17 mouse cellular contexts compared by ENCODE assay signal in the genomic region with DNA sequence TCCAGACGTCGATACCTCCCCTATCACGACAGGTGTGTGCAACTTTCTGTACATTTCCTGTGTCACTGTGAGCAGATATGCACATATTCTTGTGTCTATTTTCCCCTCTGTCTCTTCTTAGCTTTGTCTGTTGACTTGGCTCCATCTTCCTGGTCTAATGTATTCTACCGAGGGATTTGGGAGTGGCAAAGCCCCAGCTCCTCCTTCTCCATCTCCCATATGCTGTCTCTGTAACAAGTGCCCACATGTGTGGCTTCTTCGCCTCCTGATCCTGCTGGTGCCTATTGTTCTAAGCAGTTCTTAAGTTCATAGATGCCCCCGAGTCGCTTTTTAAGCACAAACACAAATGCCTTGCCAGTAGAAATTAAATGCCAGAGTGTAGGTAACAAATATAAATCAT.
DNase-seq lines count a peak whose midpoint lies in the region; ATAC-seq and TF ChIP-seq lines count a peak whose summit lies in the region.
"Had no signal": no experiment of that assay in that cellular context is flagged by ENCODE, and none has a peak within 500 bp of the region (broad histone marks: within the 10 kb centered on the region; RNA-seq: fewer than 3 reads in every experiment).

No protein-coding gene starts in this region.

- no peak for ATAC-seq in forebrain, postnatal 0 days
- ATAC-seq in forebrain, embryonic 16.5 days, result no peak
- ATAC-seq in midbrain, embryonic 15.5 days (replicated peaks), result no peak
- ATAC-seq in midbrain, embryonic 14.5 days (ENCODE audit: low FRiP score, low TSS enrichment), result no peak
- no peak for ATAC-seq in embryonic facial prominence, embryonic 15.5 days (ENCODE audit: insufficient number of reproducible peaks, low FRiP score, low TSS enrichment, low read depth)
- no peak for ATAC-seq in erythroblast, adult 5-6 weeks (replicated peaks; ENCODE audit: low FRiP score, poor library complexity, severe bottlenecking)

- H3K27ac ChIP-seq in forebrain, postnatal 0 days (ENCODE audit: low read depth, low read length), result peak overlapping the region; percentile 54; the same call in 1 of the 2 replicates
- H3K27ac ChIP-seq in forebrain, embryonic 16.5 days (ENCODE audit: low read length), result no peak overlapping the region
- H3K27ac ChIP-seq in midbrain, embryonic 15.5 days, result 0 out of 2 replicates have a peak overlapping the region, but pooled peaks have one; percentile 9
- no peak overlapping the region for H3K27ac ChIP-seq in midbrain, embryonic 14.5 days (replicated peaks; ENCODE audit: low read depth, low read length)
- no peak overlapping the region for H3K27ac ChIP-seq in embryonic facial prominence, embryonic 15.5 days (replicated peaks)
- H3K27ac ChIP-seq in limb, embryonic 10.5 days, result peak overlapping the region; percentile 33; the same call in 1 of the 2 replicates
- H3K27ac ChIP-seq: stomach, postnatal 0 days had no signal

- H3K36me3 ChIP-seq in forebrain, postnatal 0 days (ENCODE audit: insufficient read depth), result no peaks in the 10 kb centered on the region
- H3K36me3 ChIP-seq in forebrain, embryonic 16.5 days (ENCODE audit: control insufficient read depth, insufficient read depth), result no peaks in the 10 kb centered on the region
- H3K36me3 ChIP-seq in midbrain, embryonic 15.5 days (replicated peaks), result no peaks in the 10 kb centered on the region
- no peaks in the 10 kb centered on the region for H3K36me3 ChIP-seq in midbrain, embryonic 14.5 days (ENCODE audit: control insufficient read depth, insufficient read depth, low read length)
- H3K36me3 ChIP-seq in embryonic facial prominence, embryonic 15.5 days, result no peaks in the 10 kb centered on the region
- no peaks in the 10 kb centered on the region for H3K36me3 ChIP-seq in limb, embryonic 10.5 days

- no peak overlapping the region for H3K4me3 ChIP-seq in forebrain, postnatal 0 days (ENCODE audit: low read depth, low read length)
- H3K4me3 ChIP-seq in forebrain, embryonic 16.5 days (replicated peaks; ENCODE audit: low read length), result no peak overlapping the region
- no peak overlapping the region for H3K4me3 ChIP-seq in midbrain, embryonic 15.5 days
- H3K4me3 ChIP-seq in midbrain, embryonic 14.5 days (replicated peaks; ENCODE audit: low read depth, low read length), result no peak overlapping the region
- H3K4me3 ChIP-seq in embryonic facial prominence, embryonic 15.5 days (replicated peaks), result peak overlapping the region; percentile 10; the same call in 1 of the 2 replicates
- H3K4me3 ChIP-seq in limb, embryonic 10.5 days, result no peak overlapping the region

- DNase-seq in forebrain, postnatal 0 days, result no peak
- DNase-seq in midbrain, embryonic 14.5 days, result no peak
- no peak for DNase-seq in limb, embryonic 10.5 days (ENCODE audit: low spot score)
- no peak for DNase-seq in heart, postnatal 25 days (ENCODE audit: low spot score)
- DNase-seq: adrenal gland, adult 8-10 months; cerebellum, adult 18-20 months; heart, postnatal 14 days; kidney, adult 18-20 months; kidney, postnatal 14 days; lung, adult 2 months; lung, postnatal 4 days had no signal

- peaks cover 32% of the 10 kb centered on the region for H3K4me1 ChIP-seq in forebrain, postnatal 0 days (ENCODE audit: insufficient read depth)
- peaks cover 33% of the 10 kb centered on the region for H3K4me1 ChIP-seq in forebrain, embryonic 16.5 days (replicated peaks; ENCODE audit: control insufficient read depth, insufficient read depth, low read length)
- peaks cover 37% of the 10 kb centered on the region for H3K4me1 ChIP-seq in midbrain, embryonic 15.5 days
- H3K4me1 ChIP-seq in midbrain, embryonic 14.5 days (ENCODE audit: control insufficient read depth, insufficient read depth, low read length), result peaks cover 31% of the 10 kb centered on the region
- H3K4me1 ChIP-seq in embryonic facial prominence, embryonic 15.5 days, result peaks cover 37% of the 10 kb centered on the region
- peaks cover 37% of the 10 kb centered on the region for H3K4me1 ChIP-seq in limb, embryonic 10.5 days

- H3K9ac ChIP-seq in forebrain, postnatal 0 days, result no peak overlapping the region
- H3K9ac ChIP-seq in forebrain, embryonic 16.5 days (replicated peaks; ENCODE audit: low read depth, low read length), result no peak overlapping the region
- H3K9ac ChIP-seq in midbrain, embryonic 15.5 days, result no peak overlapping the region
- no peak overlapping the region for H3K9ac ChIP-seq in midbrain, embryonic 14.5 days (replicated peaks; ENCODE audit: low read length)
- H3K9ac ChIP-seq in embryonic facial prominence, embryonic 15.5 days, result no peak overlapping the region

- WGBS in forebrain, postnatal 0 days, result 51% methylated on average over 7 of the region's 7 CpGs
- 60% methylated on average over 7 of the region's 7 CpGs for WGBS in forebrain, embryonic 16.5 days
- 63% methylated on average over 7 of the region's 7 CpGs for WGBS in midbrain, embryonic 15.5 days
- 62% methylated on average over 7 of the region's 7 CpGs for WGBS in midbrain, embryonic 14.5 days
- 45% methylated on average over 7 of the region's 7 CpGs for WGBS in embryonic facial prominence, embryonic 15.5 days
- WGBS in limb, embryonic 10.5 days, result 80% methylated on average over 7 of the region's 7 CpGs

- intact Hi-C loops in heart, postnatal 25 days (cut with DNase I), result no loop called here

- no peak overlapping the region for H3K4me2 ChIP-seq in forebrain, postnatal 0 days (ENCODE audit: low read depth)
- H3K4me2 ChIP-seq in forebrain, embryonic 16.5 days (ENCODE audit: low read length), result no peak overlapping the region
- no peak overlapping the region for H3K4me2 ChIP-seq in midbrain, embryonic 15.5 days
- no peak overlapping the region for H3K4me2 ChIP-seq in midbrain, embryonic 14.5 days (ENCODE audit: low read length)
- no peak overlapping the region for H3K4me2 ChIP-seq in embryonic facial prominence, embryonic 15.5 days (replicated peaks)
- H3K4me2 ChIP-seq: heart, embryonic 11.5 days had no signal

- no peaks in the 10 kb centered on the region for H3K27me3 ChIP-seq in forebrain, postnatal 0 days (ENCODE audit: insufficient read depth, low read length)
- no peaks in the 10 kb centered on the region for H3K27me3 ChIP-seq in forebrain, embryonic 16.5 days (replicated peaks; ENCODE audit: control insufficient read depth, insufficient read depth, low read length)
- H3K27me3 ChIP-seq in midbrain, embryonic 15.5 days (replicated peaks), result no peaks in the 10 kb centered on the region
- no peaks in the 10 kb centered on the region for H3K27me3 ChIP-seq in midbrain, embryonic 14.5 days (ENCODE audit: control insufficient read depth, insufficient read depth, low read length)
- no peaks in the 10 kb centered on the region for H3K27me3 ChIP-seq in embryonic facial prominence, embryonic 15.5 days
- H3K27me3 ChIP-seq in limb, embryonic 10.5 days (ENCODE audit: low read depth, poor library complexity, severe bottlenecking), result no peaks in the 10 kb centered on the region

- TF ChIP-seq CTCF in forebrain, postnatal 0 days (IDR thresholded peaks at IDR 0.05; ENCODE audit: low read depth), result no peak

- H3K9me3 ChIP-seq in forebrain, postnatal 0 days (ENCODE audit: low read length), result no peaks in the 10 kb centered on the region
- H3K9me3 ChIP-seq in forebrain, embryonic 16.5 days (ENCODE audit: control insufficient read depth, low read length), result no peaks in the 10 kb centered on the region
- H3K9me3 ChIP-seq in midbrain, embryonic 15.5 days, result no peaks in the 10 kb centered on the region
- no peaks in the 10 kb centered on the region for H3K9me3 ChIP-seq in midbrain, embryonic 14.5 days (ENCODE audit: control insufficient read depth, low read length)
- no peaks in the 10 kb centered on the region for H3K9me3 ChIP-seq in embryonic facial prominence, embryonic 15.5 days (replicated peaks)
- no peaks in the 10 kb centered on the region for H3K9me3 ChIP-seq in limb, embryonic 10.5 days (replicated peaks)

Comparison
In these comparisons a context has a peak if more than half of its experiments do, and no peak if none do; other contexts are left out.
1. H3K27ac ChIP-seq: peak in forebrain, postnatal 0 days (single experiment), midbrain, embryonic 15.5 days (single experiment) and limb, embryonic 10.5 days (single experiment); none in forebrain, embryonic 16.5 days (single experiment), midbrain, embryonic 14.5 days (single experiment) and embryonic facial prominence, embryonic 15.5 days (single experiment).